23 mouse cellular contexts compared by ENCODE assay signal in genomic region chr8:108694516-108694915, GRCm38 (mm10).
A peak's percentile ranks its signal among the peaks of the same experiment; 100 is the strongest.
DNase-seq lines count a peak whose midpoint lies in the region; ATAC-seq and TF ChIP-seq lines count a peak whose summit lies in the region.
"Had no signal": no experiment of that assay in that cellular context is flagged by ENCODE, and none has a peak within 500 bp of the region (broad histone marks: within the 10 kb centered on the region; RNA-seq: fewer than 3 reads in every experiment).

No protein-coding gene starts in this region.

- H3K27me3 ChIP-seq in limb, embryonic 13.5 days, result peaks cover 49% of the 10 kb centered on the region
- H3K27me3 ChIP-seq in limb, embryonic 10.5 days (ENCODE audit: low read depth, poor library complexity, severe bottlenecking), result peaks cover 68% of the 10 kb centered on the region
- no peaks in the 10 kb centered on the region; the same call in 1 of the 2 replicates for H3K27me3 ChIP-seq in midbrain, postnatal 0 days (ENCODE audit: insufficient read depth, low read length)

- no peak for ATAC-seq in limb, embryonic 13.5 days (ENCODE audit: low FRiP score, low read depth)
- no peak for ATAC-seq in midbrain, postnatal 0 days (ENCODE audit: low FRiP score)
- ATAC-seq: CD4-positive, CD25-positive, alpha-beta regulatory T cell, adult 4 months; forebrain, postnatal 0 days; inflammation-experienced regulatory T-cells, adult 6 months had no signal

- no peak for TF ChIP-seq CTCF in midbrain, postnatal 0 days (IDR thresholded peaks at IDR 0.05)

- no peaks in the 10 kb centered on the region for H3K36me3 ChIP-seq in limb, embryonic 13.5 days
- no peaks in the 10 kb centered on the region for H3K36me3 ChIP-seq in limb, embryonic 10.5 days
- H3K36me3 ChIP-seq in midbrain, postnatal 0 days (ENCODE audit: insufficient read depth, low read length), result no peaks in the 10 kb centered on the region
- H3K36me3 ChIP-seq: embryonic facial prominence, embryonic 15.5 days; forebrain, embryonic 12.5 days; heart, embryonic 12.5 days had no signal

- DNase-seq in heart, adult 11 months, result peak; percentile 86
- DNase-seq in heart, adult 8-10 months (ENCODE audit: low spot score), result no peak
- DNase-seq in limb, embryonic 10.5 days (ENCODE audit: low spot score), result no peak
- DNase-seq in retina, postnatal 1 day, result peak; percentile 1
- DNase-seq in retina, embryonic 14.5 days (ENCODE audit: low spot score), result no peak
- DNase-seq in midbrain, postnatal 0 days (ENCODE audit: low spot score), result no peak
- no peak for DNase-seq in urinary bladder, adult 18-20 months (ENCODE audit: low spot score in 2 of 2)
- DNase-seq: cerebellum, adult 8-10 months; cerebellum, postnatal 36 days; forebrain, postnatal 0 days; gastrocnemius, postnatal 10 days; kidney, adult 11 months; kidney, postnatal 14 days; right cerebral cortex, postnatal 4 days; thymus, adult 18-20 months; thymus, postnatal 25 days had no signal

- peaks cover 82% of the 10 kb centered on the region for H3K4me1 ChIP-seq in limb, embryonic 13.5 days
- H3K4me1 ChIP-seq in limb, embryonic 10.5 days, result peaks cover 76% of the 10 kb centered on the region
- H3K4me1 ChIP-seq in midbrain, postnatal 0 days (ENCODE audit: insufficient read depth, low read length), result peaks cover 6% of the 10 kb centered on the region; the same call in 1 of the 2 replicates

- H3K9ac ChIP-seq in limb, embryonic 13.5 days, result no peak overlapping the region
- no peak overlapping the region for H3K9ac ChIP-seq in midbrain, postnatal 0 days (replicated peaks; ENCODE audit: low read length, poor library complexity, severe bottlenecking)
- H3K9ac ChIP-seq: embryonic facial prominence, embryonic 15.5 days; forebrain, postnatal 0 days; heart, embryonic 12.5 days had no signal

- H3K9me3 ChIP-seq in limb, embryonic 13.5 days, result no peaks in the 10 kb centered on the region
- H3K9me3 ChIP-seq in limb, embryonic 10.5 days (replicated peaks), result no peaks in the 10 kb centered on the region
- H3K9me3 ChIP-seq in midbrain, postnatal 0 days (ENCODE audit: low read length), result no peaks in the 10 kb centered on the region
- H3K9me3 ChIP-seq: embryonic facial prominence, embryonic 15.5 days; forebrain, embryonic 12.5 days; heart, embryonic 12.5 days had no signal

- H3K4me2 ChIP-seq in limb, embryonic 13.5 days (replicated peaks), result peak overlapping the region; percentile 81
- H3K4me2 ChIP-seq in midbrain, postnatal 0 days (ENCODE audit: low read depth, low read length, poor library complexity, severe bottlenecking), result no peak overlapping the region

- H3K27ac ChIP-seq in limb, embryonic 13.5 days, result no peak overlapping the region; the same call in 1 of the 2 replicates
- H3K27ac ChIP-seq in limb, embryonic 10.5 days, result no peak overlapping the region
- H3K27ac ChIP-seq in midbrain, postnatal 0 days (ENCODE audit: low read depth, low read length), result peak overlapping the region; percentile 89
- H3K27ac ChIP-seq: forebrain, embryonic 12.5 days; stomach, postnatal 0 days had no signal

- WGBS in limb, embryonic 13.5 days, result 44% methylated on average over 6 of the region's 6 CpGs
- WGBS in limb, embryonic 10.5 days, result 30% methylated on average over 6 of the region's 6 CpGs
- WGBS in midbrain, postnatal 0 days, result 55% methylated on average over 6 of the region's 6 CpGs

- 0 out of 2 replicates have a peak overlapping the region, but pooled peaks have one; percentile 46 for H3K4me3 ChIP-seq in limb, embryonic 13.5 days
- no peak overlapping the region for H3K4me3 ChIP-seq in limb, embryonic 10.5 days
- H3K4me3 ChIP-seq in midbrain, postnatal 0 days (ENCODE audit: low read depth, low read length), result no peak overlapping the region

Comparison
In these comparisons a context has a peak if more than half of its experiments do, and no peak if none do; other contexts are left out.
1. DNase-seq: peak in heart, adult 11 months (single experiment) and retina, postnatal 1 day (single experiment); none in heart, adult 8-10 months (single experiment), limb, embryonic 10.5 days (single experiment), retina, embryonic 14.5 days (single experiment), midbrain, postnatal 0 days (single experiment) and urinary bladder, adult 18-20 months (0 of 2).